Mouse (Mus musculus) splenic B cell, adult 2 months (primary cell): ENCODE measurements around the gene Ublcp1.
"Not testable (repeated sequence)": the region's sequence is repeated elsewhere in the genome, so short reads cannot be mapped to it uniquely, and the experiment has no call there.

Source experiments
- DNase-seq: peaks from one replicate; pipeline ENCODE4 v3.0.0-alpha.2; 2011; ENCODE audit warnings: low read depth, low spot score
- H3K27me3 ChIP-seq: 2 replicates; pipeline ENCODE4 v1.6.1; 2012; ENCODE audit warnings: mild to moderate bottlenecking, low read length, moderate library complexity, mixed read lengths; ENCODE audit not compliant: control insufficient read depth, poor library complexity, insufficient read depth, severe bottlenecking
- H3K36me3 ChIP-seq: 2 replicates; pipeline ENCODE4 v1.6.1; 2012; ENCODE audit warnings: mild to moderate bottlenecking, low read length, moderate library complexity, mixed read lengths; ENCODE audit not compliant: control insufficient read depth, poor library complexity, insufficient read depth, severe bottlenecking

Gene Ublcp1

DNA sequence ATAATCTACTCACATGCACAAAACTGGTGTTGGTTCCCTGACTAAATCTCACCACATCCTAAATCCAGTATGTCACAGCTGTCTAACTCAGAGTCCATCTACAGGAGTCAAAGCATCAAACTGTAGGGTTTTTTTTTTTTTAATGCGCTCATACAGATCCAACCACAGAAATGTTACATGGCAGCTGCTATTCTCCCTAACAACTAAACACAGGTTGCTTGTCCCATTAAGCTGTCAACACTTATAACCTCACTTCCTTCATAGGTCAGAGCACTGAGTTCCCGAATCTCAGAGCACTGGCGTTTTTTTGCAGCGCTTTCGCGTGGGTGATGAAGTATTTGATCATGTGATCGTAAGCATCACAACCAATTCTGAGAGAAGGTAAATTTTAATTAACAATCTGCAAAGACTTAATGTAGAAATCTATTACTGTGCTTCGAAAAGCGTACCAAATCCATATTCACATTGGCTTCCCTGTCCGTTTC lies 1.9 kb downstream of the Ublcp1 start:
- peak; percentile 64 for DNase-seq

DNA sequence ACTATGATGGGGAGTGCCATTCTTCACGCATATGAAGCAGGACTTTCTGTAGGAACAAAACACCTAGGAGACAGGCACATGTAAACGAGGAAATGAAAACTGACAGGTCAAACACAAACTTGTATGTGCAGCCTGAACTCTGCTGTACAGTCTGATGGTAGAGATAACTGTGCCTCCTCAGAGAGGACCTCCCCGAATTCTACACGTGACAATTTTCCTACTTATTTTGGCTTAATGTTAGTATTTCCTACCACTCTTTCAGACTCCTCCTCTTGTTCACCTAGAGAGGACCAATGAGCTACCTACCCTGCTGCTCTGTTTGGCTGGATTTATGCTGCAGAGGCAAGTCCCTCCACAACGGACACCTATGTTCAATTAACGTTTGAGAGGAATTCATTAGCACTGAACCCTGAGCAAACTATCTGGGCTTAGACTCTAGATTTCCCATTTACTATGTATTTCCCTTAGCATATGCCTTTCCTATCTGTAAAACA lies 3.3 kb downstream of the Ublcp1 start:
- no peak for DNase-seq
- H3K36me3 ChIP-seq = peaks cover 9% of the 10 kb centered on the region; the same call in 1 of the 2 replicates
- no peaks in the 10 kb centered on the region for H3K27me3 ChIP-seq

More for the DNA sequence above, 1.9 kb downstream of the Ublcp1 start:
- H3K27me3 ChIP-seq = no peaks in the 10 kb centered on the region
- H3K36me3 ChIP-seq = peaks cover 9% of the 10 kb centered on the region; the same call in 1 of the 2 replicates

DNA sequence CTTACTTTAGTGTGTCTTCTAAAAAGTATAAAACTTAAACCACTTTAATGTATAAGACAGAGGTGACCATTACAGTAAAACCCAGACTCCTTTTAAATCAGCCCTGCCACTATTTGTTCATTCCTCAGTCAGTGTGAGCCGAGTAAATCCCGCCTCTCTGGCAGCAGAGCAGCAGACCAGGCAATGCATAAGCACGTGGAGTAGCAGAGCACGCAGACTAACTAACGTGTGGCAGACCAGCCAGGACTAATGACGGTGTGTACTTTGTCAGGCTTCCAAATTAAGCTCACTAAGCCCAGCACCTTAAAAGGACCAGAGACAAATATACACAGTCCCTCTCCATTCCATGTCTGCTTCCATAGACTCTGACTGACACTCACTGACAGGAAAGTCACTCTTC lies 8.8 kb downstream of the Ublcp1 start:
- Histone ChIP-seq H3K27me3 (no peaks in the 10 kb centered on the region), H3K36me3 (peaks cover 15% of the 10 kb centered on the region)
- DNase-seq = no peak

DNA sequence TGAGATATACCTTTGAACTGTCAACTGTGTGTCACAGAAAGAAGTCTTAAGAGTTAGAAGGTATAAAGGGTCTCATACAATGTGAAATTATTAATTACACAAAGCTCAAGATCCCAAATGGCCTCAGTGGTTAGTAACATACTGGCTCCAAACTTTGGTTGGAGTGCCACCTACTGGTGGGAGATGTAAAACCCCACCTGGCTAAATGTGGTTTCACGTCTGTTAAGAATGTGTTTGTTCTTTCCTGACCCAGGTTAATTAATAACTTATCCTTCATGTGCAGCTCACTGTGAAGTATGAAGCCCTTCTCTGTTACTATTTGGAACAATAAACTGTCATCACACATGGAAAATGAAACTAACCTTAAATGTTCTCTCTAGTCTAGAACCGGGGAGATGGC lies 16.9 kb downstream of the Ublcp1 start:
- no peaks in the 10 kb centered on the region for H3K27me3 ChIP-seq
- peak; percentile 80 for DNase-seq
- peaks cover 6% of the 10 kb centered on the region for H3K36me3 ChIP-seq

DNA sequence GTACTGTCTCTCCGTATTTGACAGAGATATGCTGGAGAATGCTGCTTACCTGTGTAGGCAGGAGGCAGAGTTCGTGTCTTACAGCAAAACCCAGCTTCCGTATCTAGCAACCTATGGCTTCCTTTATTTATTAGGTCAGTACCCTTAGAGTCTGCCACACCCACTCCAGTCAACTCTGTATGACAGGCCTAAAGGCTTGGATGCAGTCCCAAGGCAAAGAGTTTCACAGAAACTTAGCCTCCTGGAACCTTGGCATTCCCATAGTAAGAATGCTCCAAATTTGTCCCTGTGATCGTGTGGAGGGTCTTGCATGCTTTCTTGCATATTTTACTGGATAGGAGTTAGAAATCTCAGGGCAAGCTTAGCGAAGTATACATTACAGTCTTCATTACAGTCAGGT lies 18.3 kb downstream of the Ublcp1 start:
- not testable (repeated sequence) for H3K36me3 ChIP-seq, DNase-seq, H3K27me3 ChIP-seq

DNA sequence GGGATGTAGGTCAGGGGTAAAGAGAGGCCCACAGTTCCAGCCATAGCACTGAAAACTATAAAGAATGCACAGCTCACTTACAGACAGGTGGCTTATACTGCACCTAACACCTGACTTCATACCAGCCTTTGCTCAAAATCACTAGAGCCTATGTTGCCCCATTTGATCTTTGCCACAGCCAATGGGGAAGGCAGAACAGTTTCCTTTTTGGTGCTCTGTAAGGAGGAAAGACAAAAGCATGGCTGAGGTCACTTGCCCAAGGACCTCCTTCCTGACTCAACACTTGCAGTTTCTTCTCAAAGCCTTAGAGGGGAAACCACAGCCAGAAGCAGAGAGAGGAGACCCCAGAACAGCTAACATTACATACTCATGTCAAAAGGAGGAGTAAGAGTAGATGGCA lies 19.3 kb downstream of the Ublcp1 start:
- Histone ChIP-seq H3K36me3 (peaks cover 2% of the 10 kb centered on the region), H3K27me3 (no peaks in the 10 kb centered on the region)
- DNase-seq = no peak

DNA sequence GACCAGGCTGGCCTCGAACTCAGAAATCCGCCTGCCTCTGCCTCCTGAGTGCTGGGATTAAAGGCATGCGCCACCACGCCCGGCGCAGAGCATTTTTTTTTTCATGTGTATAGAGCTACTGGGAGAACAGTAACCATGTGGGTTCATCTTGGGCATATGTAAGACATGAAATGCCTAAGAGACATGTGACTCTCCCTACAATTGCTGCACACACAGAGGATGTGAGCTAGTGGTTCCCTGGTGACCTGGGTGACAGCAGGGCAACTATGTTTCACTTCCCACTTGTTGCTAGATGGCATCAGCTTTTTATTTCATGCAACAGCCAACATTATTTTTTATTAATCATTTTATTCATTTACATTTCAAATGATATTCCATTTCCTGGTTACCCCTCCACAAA lies 32.5 kb downstream of the Ublcp1 start:
- Histone ChIP-seq H3K36me3 (no peaks in the 10 kb centered on the region), H3K27me3 (no peaks in the 10 kb centered on the region)
- DNase-seq = peak; percentile 55

DNA sequence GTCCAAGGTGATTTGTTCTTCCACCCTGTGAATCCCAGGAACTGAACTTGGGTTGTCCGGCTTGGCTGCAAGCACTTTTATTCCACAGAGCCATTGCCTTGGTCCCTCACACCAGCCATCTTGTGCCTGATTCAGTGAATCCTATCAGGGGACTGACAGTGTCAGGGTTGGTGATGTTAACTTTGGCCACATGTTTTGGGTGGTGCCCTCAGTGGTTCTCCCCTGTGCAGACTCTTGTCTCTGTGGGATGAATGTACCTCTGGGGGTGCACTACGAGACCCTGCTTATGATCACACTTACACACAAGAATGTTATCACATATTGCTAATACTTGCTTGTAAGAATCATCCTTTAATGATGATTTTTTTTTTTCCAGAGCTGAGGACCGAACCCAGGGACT lies 40.3 kb downstream of the Ublcp1 start:
- Histone ChIP-seq H3K27me3 (no peaks in the 10 kb centered on the region), H3K36me3 (no peaks in the 10 kb centered on the region)
- no peak for DNase-seq

DNA sequence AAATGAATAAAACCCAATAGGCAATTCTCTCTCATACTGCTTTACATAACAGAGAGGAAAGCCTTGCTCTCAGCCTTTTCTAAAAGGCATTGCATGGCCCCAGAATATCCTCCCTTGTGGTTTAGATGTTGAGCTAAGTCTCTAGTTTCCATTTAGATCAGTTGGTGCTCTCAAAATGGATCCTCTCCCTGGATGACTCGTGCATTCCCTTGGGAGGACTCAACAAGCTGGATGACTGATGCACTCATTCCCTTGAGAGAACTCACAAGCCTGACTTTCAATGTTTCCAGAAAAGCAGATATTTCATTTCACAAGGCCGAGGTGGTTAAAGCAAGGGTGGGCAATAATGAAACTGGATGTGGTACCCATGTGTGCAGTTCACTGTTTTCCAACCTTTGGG lies 42.3 kb downstream of the Ublcp1 start:
- DNase-seq = no peak
- H3K36me3 ChIP-seq = no peaks in the 10 kb centered on the region
- H3K27me3 ChIP-seq = no peaks in the 10 kb centered on the region

DNA sequence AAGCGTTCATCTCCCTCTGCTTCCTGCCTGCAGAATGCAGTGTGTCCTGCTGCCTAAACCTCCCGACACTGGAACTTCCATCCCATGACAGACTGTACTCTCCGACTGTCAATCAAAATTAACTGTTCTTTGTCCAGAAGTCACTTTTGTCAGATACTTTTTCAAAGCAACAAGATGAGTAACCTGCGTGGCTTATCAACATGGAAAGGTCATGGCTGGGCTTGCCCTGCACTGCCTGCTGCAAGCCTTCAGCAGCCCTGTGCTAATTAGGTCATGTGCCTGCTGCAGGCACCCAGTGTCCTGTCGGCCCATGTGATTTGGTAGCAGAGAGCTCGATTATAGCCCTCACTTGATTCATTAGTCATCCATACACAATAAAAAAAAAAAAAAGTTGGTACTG lies 44.7 kb downstream of the Ublcp1 start:
- no peak for DNase-seq
- H3K27me3 ChIP-seq = no peaks in the 10 kb centered on the region

DNA sequence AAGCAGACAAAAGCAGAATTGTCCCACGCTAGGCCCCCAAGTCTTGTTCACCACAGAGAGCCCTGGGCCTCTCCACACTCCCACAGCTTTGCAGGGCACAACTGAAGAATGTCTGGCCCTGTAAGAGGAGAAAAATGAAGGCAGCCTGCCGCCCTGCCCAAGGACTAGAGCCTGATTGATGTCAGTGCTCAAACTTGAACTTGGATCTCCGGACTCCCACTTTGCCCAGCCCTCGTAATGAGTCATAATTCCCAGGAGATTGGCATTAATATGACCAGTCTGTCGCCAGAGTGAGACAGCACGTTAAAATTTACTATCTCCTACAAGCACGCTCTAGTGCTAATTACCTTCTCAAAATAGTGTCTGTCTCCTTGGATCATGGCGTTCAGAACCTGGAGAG lies 45.3 kb downstream of the Ublcp1 start:
- DNase-seq = no peak
- no peaks in the 10 kb centered on the region for H3K27me3 ChIP-seq
- no peaks in the 10 kb centered on the region for H3K36me3 ChIP-seq

More for the DNA sequence above, 44.7 kb downstream of the Ublcp1 start:
- H3K36me3 ChIP-seq = no peaks in the 10 kb centered on the region

DNA sequence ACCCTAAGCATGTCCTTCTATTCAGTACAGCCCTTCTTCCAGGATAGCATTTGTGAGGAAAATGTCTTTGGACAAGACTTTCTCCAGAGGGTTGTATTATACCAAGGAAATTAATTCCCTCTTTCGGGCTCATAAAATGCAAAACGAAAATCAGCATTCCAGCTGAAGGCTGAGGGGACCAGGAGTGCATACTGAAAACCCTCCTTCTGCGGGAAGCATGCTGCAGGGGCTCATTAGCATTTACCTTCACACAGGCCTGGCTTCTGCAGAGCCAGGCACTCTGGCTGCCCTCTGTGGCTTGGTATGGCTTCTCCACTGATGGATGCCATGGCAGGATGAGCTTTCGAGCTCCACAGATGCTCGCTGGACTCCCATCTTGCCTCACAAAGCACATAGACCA lies 46.3 kb downstream of the Ublcp1 start:
- DNase-seq = no peak
- H3K27me3 ChIP-seq = no peaks in the 10 kb centered on the region

DNA sequence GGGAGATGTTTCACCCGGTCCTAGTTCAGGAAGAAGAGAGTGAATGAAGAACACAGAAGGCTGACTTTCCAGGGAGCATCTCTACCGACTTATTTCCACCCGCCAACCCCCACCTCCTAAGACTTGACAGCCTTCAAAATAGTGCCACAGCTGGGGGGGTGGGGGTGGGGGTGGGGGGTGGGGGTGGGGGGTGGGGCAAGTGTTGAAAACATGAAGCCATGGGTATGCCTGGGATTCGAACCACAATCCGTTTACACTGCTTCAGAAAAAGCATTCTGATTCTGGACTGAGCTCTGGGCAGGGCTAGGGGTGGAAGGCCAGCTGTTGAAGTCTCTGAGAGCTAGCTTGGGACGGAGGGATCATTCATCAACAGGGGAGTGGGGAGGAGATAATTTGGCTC lies 47.0 kb downstream of the Ublcp1 start:
- H3K27me3 ChIP-seq = no peaks in the 10 kb centered on the region
- no peaks in the 10 kb centered on the region for H3K36me3 ChIP-seq
- no peak for DNase-seq

More for the DNA sequence above, 46.3 kb downstream of the Ublcp1 start:
- H3K36me3 ChIP-seq = no peaks in the 10 kb centered on the region

DNA sequence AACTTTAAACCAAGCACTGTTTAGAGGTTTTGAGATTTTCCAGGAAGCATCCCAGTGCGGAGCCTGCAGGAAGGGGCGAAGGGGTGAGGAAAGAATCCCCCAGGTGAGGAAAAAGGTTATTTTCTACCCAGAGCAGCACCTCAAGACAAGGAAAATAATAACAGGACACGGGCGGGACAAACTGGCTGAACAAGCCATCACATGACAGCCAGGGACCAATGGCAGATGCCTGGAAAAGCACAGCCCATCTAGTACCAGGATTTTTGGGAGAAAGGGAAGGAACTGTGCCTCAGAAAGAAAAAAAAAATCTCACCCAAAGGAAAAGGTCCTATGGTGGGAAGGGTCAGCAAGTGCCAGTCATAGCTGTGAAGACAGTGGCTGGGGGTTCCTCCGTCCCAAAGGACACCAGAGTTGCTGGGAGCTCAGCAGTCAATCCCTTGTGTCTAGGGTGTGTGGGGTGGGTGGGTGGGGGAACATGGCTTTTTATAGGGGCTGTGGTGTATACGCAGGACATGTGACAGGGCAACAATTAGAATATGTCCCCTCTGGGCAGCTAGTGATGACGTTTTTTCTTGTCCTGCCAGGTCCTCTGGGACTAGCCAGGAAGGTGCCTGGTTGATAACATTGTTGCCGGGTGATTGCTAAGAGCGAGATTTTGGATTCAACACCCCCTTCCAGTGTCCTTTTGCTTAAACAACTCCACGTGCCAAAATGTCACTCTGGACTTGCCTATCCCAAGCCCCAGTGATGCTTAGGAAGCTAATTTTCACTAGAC lies 47.8 kb downstream of the Ublcp1 start:
- H3K36me3 ChIP-seq = no peaks in the 10 kb centered on the region
- DNase-seq = no peak
- H3K27me3 ChIP-seq = no peaks in the 10 kb centered on the region

DNA sequence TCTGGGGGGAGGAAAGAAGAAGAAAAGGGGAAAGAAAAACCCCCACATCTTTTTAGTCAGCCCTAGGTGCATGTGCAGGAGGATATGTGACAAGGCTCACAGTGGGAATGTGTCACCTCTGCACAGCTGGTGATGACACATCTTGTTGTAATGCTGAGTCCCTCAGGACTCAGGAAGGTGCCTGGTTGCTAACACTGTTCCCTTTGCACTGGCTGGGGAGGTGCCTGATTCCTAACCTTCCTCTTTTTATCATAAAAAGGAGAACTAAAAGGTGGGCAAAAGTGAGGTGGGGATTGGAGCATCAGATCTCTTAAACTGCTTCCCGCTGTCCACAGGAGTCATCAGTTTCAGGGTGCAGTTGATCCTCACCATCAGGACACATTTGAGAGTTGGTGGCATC lies 52.9 kb downstream of the Ublcp1 start:
- H3K36me3 ChIP-seq = no peaks in the 10 kb centered on the region
- no peak for DNase-seq

DNA sequence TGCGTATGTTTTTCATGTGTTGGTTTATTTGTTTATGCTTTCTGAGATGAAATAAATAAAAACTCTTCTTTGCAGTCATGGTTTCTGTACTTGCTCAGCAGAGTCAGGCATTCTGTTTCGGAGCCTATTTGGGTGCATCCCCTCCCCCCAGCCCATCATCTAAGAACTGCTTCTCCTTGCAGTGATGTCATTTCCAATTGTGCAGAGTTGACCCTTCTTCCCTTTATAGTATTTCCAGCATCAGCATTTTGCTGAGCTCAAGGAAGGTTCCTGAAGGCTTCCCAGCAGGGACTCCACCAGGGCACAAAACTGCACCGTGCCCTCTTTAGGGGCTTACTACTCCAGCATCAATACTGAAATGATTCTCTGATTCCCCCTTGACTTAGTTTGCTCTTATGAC lies 55.7 kb downstream of the Ublcp1 start:
- no peak for DNase-seq

More for the DNA sequence above, 52.9 kb downstream of the Ublcp1 start:
- H3K27me3 ChIP-seq = no peaks in the 10 kb centered on the region

More for the DNA sequence above, 55.7 kb downstream of the Ublcp1 start:
- no peaks in the 10 kb centered on the region for H3K36me3 ChIP-seq
- no peaks in the 10 kb centered on the region for H3K27me3 ChIP-seq
